ENCODE assay signal across 21 mouse cellular contexts in the genomic region with DNA sequence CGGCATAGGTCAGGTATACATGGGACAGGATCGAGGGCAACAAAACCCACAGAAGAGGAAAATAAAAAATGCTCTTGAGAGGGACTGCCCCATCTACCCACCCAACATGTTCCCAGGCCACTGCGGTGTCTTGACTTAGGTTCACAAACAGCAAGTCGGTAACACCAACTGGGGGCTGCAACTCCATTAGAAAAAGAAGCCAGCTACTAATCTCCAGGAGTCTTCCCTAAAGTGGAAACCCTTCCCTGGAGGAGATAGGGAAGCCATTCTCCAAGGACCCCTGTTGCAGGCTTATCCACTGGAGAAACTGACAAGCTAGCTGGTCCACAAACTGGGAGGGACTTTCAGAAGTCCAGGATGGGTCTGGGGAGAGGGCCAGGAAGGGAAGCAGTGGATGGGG. TPM values are rescaled to one million over a fixed set of nuclear protein-coding genes. Genes with fewer than 3 reads are reported as not detected.
"Had no signal": no experiment of that assay in that cellular context is flagged by ENCODE, and none has a peak within 500 bp of the region (broad histone marks: within the 10 kb centered on the region; RNA-seq: fewer than 3 reads in every experiment).

No protein-coding gene starts in this region.

- H3K4me3 ChIP-seq: intestine, embryonic 15.5 days; layer of hippocampus, adult 2 months; limb, embryonic 12.5 days; liver, embryonic 13.5 days; lung, embryonic 15.5 days; megakaryocyte, embryonic 14.5 days had no signal

- H3K27ac ChIP-seq: intestine, embryonic 15.5 days; layer of hippocampus, adult 2 months; limb, embryonic 12.5 days; liver, embryonic 13.5 days; lung, embryonic 15.5 days; macrophage had no signal

- H3K9me3 ChIP-seq: intestine, embryonic 15.5 days; liver, embryonic 13.5 days; lung, embryonic 15.5 days; megakaryocyte, embryonic 14.5 days had no signal

- DNase-seq: kidney, adult 18-20 months; kidney, postnatal 10 days; kidney, postnatal 4 days; liver; liver, embryonic 13.5 days; liver, postnatal 0 days; lung, postnatal 14 days; retina, postnatal 1 day; right cerebral cortex, postnatal 4 days; spleen, adult 18-20 months; thymus, adult 18-20 months; thymus, postnatal 25 days had no signal

- H3K4me1 ChIP-seq: intestine, embryonic 15.5 days; liver, embryonic 13.5 days; megakaryocyte, embryonic 14.5 days had no signal

- H3K36me3 ChIP-seq: intestine, embryonic 15.5 days; limb, embryonic 12.5 days; liver, embryonic 13.5 days; lung, embryonic 15.5 days had no signal

- H3K9ac ChIP-seq: intestine, embryonic 15.5 days; liver, embryonic 13.5 days; liver, postnatal 0 days; lung, embryonic 15.5 days had no signal

- ATAC-seq: intestine, embryonic 15.5 days; liver, postnatal 0 days had no signal

- H3K4me2 ChIP-seq: intestine, embryonic 15.5 days; liver, embryonic 13.5 days had no signal

RNA-seq across cellular contexts. Expression of a gene that starts 21.4 kb away (rescaled TPM):
- polyA plus RNA-seq: intestine, embryonic 15.5 days; kidney, embryonic 14.5 days; liver, embryonic 13.5 days; liver, postnatal 0 days; macrophage; stomach, embryonic 14.5 days; urinary bladder, adult 2 months had no signal
